Mouse (Mus musculus) E14TG2a.4 (cell line): Measurements from ENCODE around the gene Prex1.
A peak's percentile ranks its signal among the peaks of the same experiment; 100 is the strongest.

ENCODE experiments used
- H3K27me3 ChIP-seq: 2 replicates; pipeline ENCODE4 v1.6.1; 2014; ENCODE audit warnings: low read length, control low read depth; ENCODE audit not compliant: insufficient read depth
- H3K36me3 ChIP-seq: 2 replicates; pipeline ENCODE4 v1.6.1; 2014; ENCODE audit warnings: low read length, control low read depth; ENCODE audit not compliant: insufficient read depth
- H3K4me1 ChIP-seq: replicated peaks from 2 replicates; pipeline ENCODE4 v1.6.1; 2014; ENCODE audit warnings: low read depth, low read length, control low read depth
- H3K4me3 ChIP-seq: replicated peaks from 2 replicates; pipeline ENCODE4 v1.5.1; 2014; ENCODE audit warnings: mild to moderate bottlenecking, low read length
- H3K9me3 ChIP-seq: 2 replicates; pipeline ENCODE4 v1.6.1; 2014; ENCODE audit warnings: low read length, control low read depth
- CTCF ChIP-seq: conservative IDR thresholded peaks from 2 replicates; pipeline ENCODE4 v1.5.1; 2014; ENCODE audit warnings: low read length
- NANOG ChIP-seq: IDR thresholded peaks from 2 replicates; pipeline ENCODE4 v1.6.1; 2014; ENCODE audit warnings: borderline replicate concordance, low read length, mixed read lengths
- POU5F1 ChIP-seq: IDR thresholded peaks from 2 replicates; pipeline ENCODE4 v1.6.1; 2014; ENCODE audit warnings: low read length, borderline replicate concordance

Gene Prex1

GRCm38 (mm10) chr2:166664506-166664905 is 49.1 kb downstream of the Prex1 start:
- H3K4me1 ChIP-seq: no peaks in the 10 kb centered on the region
- no peaks in the 10 kb centered on the region for H3K36me3 ChIP-seq
- no peak for TF ChIP-seq CTCF
- TF ChIP-seq NANOG: no peak
- TF ChIP-seq POU5F1: no peak
- no peaks in the 10 kb centered on the region for H3K27me3 ChIP-seq
- peaks cover 3% of the 10 kb centered on the region for H3K9me3 ChIP-seq
- H3K4me3 ChIP-seq: no peak overlapping the region

DNA sequence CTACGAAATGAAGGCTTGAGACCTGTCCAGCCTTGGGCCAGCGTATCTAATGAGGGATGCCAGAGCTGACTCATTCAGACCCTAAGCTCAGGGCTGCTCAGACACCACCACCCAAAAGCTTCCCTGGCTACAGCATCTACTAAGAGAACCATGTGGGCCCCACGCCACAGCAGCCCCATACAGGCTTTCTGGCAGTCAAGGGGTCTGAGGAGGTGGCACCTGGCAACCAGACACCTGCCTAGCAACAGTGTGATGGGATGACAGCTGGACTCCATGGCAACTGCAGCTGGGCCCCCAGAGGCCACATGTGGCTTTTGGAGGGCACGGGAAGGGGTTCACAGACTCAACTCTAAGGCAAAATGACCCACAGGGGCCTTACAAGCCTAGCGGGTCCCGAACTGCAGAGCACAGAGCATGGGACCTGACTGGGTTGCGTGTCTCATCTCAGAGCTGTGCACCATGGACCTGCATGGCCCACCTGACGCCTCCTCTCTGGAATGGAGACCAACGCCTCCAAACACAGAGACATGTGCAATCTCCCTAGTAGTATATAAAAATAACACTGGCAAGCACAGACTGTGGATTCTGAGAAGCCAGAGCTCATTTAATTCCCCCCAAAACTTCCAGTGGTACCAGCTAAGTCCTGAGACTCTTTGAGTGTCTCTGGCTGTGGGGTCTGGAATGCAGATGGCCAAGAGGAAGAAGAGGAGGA is 50.2 kb downstream of the Prex1 start:
- Histone ChIP-seq H3K4me3 (no peak overlapping the region), H3K36me3 (no peaks in the 10 kb centered on the region), H3K4me1 (peaks cover 6% of the 10 kb centered on the region), H3K27me3 (no peaks in the 10 kb centered on the region), H3K9me3 (no peaks in the 10 kb centered on the region)
- TF ChIP-seq NANOG (no peak), CTCF (no peak), POU5F1 (no peak)

- no peak overlapping the region for H3K4me3 ChIP-seq
- no peaks in the 10 kb centered on the region for H3K9me3 ChIP-seq
- H3K27me3 ChIP-seq: no peaks in the 10 kb centered on the region
- peaks cover 13% of the 10 kb centered on the region for H3K4me1 ChIP-seq
- TF ChIP-seq CTCF: no peak
- no peak for TF ChIP-seq POU5F1
- TF ChIP-seq NANOG: no peak
- no peaks in the 10 kb centered on the region for H3K36me3 ChIP-seq
Observed at GRCm38 (mm10) chr2:166662595-166663160, 51.0 kb downstream of the Prex1 start.

GRCm38 (mm10) chr2:166661971-166662370 is 51.7 kb downstream of the Prex1 start:
- TF ChIP-seq CTCF (no peak), POU5F1 (no peak), NANOG (no peak)
- no peaks in the 10 kb centered on the region for H3K27me3 ChIP-seq
- no peaks in the 10 kb centered on the region for H3K36me3 ChIP-seq
- H3K4me3 ChIP-seq: no peak overlapping the region
- H3K4me1 ChIP-seq: peaks cover 20% of the 10 kb centered on the region
- H3K9me3 ChIP-seq: no peaks in the 10 kb centered on the region

DNA sequence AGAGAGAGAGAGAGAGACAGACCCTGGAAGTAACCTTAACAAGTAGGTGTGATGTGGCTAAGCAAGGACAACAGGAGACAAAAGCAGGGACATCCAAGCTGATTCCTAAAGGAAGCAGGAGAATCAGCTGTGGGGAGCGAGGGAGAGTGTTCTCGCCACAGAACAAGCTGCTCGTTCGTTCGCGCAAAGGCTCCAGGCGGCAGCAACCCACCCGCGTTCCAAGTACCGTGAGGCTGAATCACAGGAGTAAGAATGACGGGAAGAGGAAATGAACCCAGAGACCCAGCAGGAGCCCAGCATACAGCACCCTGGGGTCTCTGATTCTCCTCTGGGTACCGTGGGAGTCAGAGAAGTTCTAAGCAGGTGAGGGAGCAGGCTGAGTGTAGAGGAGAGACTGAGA is 52.1 kb downstream of the Prex1 start:
- Histone ChIP-seq H3K4me3 (no peak overlapping the region), H3K9me3 (no peaks in the 10 kb centered on the region), H3K36me3 (no peaks in the 10 kb centered on the region), H3K4me1 (peaks cover 25% of the 10 kb centered on the region), H3K27me3 (no peaks in the 10 kb centered on the region)
- TF ChIP-seq NANOG (no peak), CTCF (no peak), POU5F1 (no peak)

GRCm38 (mm10) chr2:166658380-166658779 is 55.3 kb downstream of the Prex1 start:
- no peaks in the 10 kb centered on the region for H3K36me3 ChIP-seq
- peaks cover 56% of the 10 kb centered on the region for H3K4me1 ChIP-seq
- H3K27me3 ChIP-seq: no peaks in the 10 kb centered on the region
- no peak overlapping the region for H3K4me3 ChIP-seq
- H3K9me3 ChIP-seq: no peaks in the 10 kb centered on the region
- no peak for TF ChIP-seq CTCF
- no peak for TF ChIP-seq POU5F1
- TF ChIP-seq NANOG: no peak

- TF ChIP-seq POU5F1 (no peak), CTCF (no peak), NANOG (no peak)
- no peaks in the 10 kb centered on the region for H3K36me3 ChIP-seq
- peak overlapping the region; percentile 52 for H3K4me3 ChIP-seq
- peaks cover 64% of the 10 kb centered on the region for H3K4me1 ChIP-seq
- H3K27me3 ChIP-seq: no peaks in the 10 kb centered on the region
- H3K9me3 ChIP-seq: no peaks in the 10 kb centered on the region
Observed at GRCm38 (mm10) chr2:166657451-166658011, 56.1 kb downstream of the Prex1 start.

GRCm38 (mm10) chr2:166656630-166657029 is 57.0 kb downstream of the Prex1 start:
- Histone ChIP-seq H3K9me3 (no peaks in the 10 kb centered on the region), H3K4me3 (peak overlapping the region; percentile 52), H3K4me1 (peaks cover 72% of the 10 kb centered on the region), H3K36me3 (no peaks in the 10 kb centered on the region), H3K27me3 (no peaks in the 10 kb centered on the region)
- no peak for TF ChIP-seq NANOG
